Mouse (Mus musculus) hindbrain, embryonic 15.5 days (tissue): ENCODE results near the gene Rpl18a. TPM values are rescaled to one million over a fixed set of nuclear protein-coding genes. Genes with fewer than 3 reads are reported as not detected.
A peak's percentile ranks its signal among the peaks of the same experiment; 100 is the strongest.

Experiments used
- ATAC-seq: fragments of 200-750 bp; cut with Nextera tagmentation; 2 replicates; pipeline ENCODE4 v1.8.0; 2017; ENCODE audit warnings: low read depth, moderate number of reproducible peaks, moderate TSS enrichment; ENCODE audit not compliant: low FRiP score
- H3K27ac ChIP-seq: fragments of 300-500 bp; sonication (generic); replicated peaks from 2 replicates; pipeline ENCODE4 v1.5.1; 2015; ENCODE audit warnings: mild to moderate bottlenecking, inconsistent platforms
- H3K27me3 ChIP-seq: fragments of 300-500 bp; sonication (generic); 2 replicates; pipeline ENCODE4 v1.6.1; 2015; ENCODE audit warnings: control low read depth, inconsistent platforms
- H3K36me3 ChIP-seq: fragments of 300-500 bp; sonication (generic); 2 replicates; pipeline ENCODE4 v1.6.1; 2015; ENCODE audit warnings: control low read depth, inconsistent platforms
- H3K4me1 ChIP-seq: fragments of 300-500 bp; sonication (generic); replicated peaks from 2 replicates; pipeline ENCODE4 v1.6.1; 2015; ENCODE audit warnings: control low read depth, inconsistent platforms
- H3K4me2 ChIP-seq: fragments of 300-500 bp; sonication (generic); 2 replicates; pipeline ENCODE4 v1.6.1; 2015; ENCODE audit warnings: moderate library complexity, mild to moderate bottlenecking, inconsistent platforms
- H3K4me3 ChIP-seq: fragments of 300-500 bp; sonication (generic); 2 replicates; pipeline ENCODE4 v1.5.1; 2015; ENCODE audit warnings: mild to moderate bottlenecking, inconsistent platforms
- H3K9ac ChIP-seq: fragments of 300-500 bp; sonication (generic); 2 replicates; pipeline ENCODE4 v1.6.1; 2015; ENCODE audit warnings: inconsistent platforms
- H3K9me3 ChIP-seq: fragments of 300-500 bp; sonication (generic); 2 replicates; pipeline ENCODE4 v1.6.1; 2016; ENCODE audit warnings: control low read depth, inconsistent platforms
- WGBS: fragments of 180-500 bp; shearing (Covaris S2); methylation state at CpG from one replicate; pipeline ENCODE4 v1.1.7; 2015; 5-methylcytosine and 5-hydroxymethylcytosine counted together
- polyA plus RNA-seq: library from polyadenylated mRNA; unstranded; fragments of >200 nt; fragmentation: Nextera tagmentation; extraction: Ambion mirVana; gene quantifications from 2 replicates; pipeline ENCODE4 v1.2.1, GENCODE M21; 2015

The Rpl18a gene
- polyA plus RNA-seq, 1 experiment from 2014 or later, result 2,082 TPM

DNA sequence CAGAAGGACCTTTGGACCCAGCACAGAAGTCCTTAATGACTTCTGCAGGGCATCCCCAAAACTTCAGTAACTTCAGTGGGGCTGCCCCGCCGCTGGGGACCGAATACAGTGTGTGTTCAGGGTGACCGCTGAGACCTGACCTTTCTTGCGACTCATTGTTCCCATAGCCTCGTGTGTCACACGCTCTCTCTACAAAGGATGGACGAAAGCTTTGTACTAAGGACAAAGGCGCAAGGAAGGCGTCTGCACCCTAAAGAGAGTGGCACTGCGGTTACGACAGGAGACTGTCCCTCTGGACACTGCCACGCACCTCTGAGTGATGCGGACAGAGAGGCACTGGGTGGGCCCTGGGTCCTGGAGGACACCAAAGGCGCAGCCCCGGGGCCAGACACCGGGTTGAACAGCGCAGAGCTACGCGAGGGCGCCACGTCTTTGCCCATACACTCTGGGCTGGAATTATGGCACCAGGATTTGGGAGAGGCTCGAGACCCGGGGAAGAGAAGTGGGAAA, 32.4 kb downstream of the Rpl18a start:
- Histone ChIP-seq H3K4me2 (peak overlapping the region; percentile 94), H3K4me3 (peak overlapping the region; percentile 48), H3K27ac (peak overlapping the region; percentile 95), H3K9ac (peak overlapping the region; percentile 56), H3K27me3 (no peaks in the 10 kb centered on the region), H3K36me3 (peaks cover 6% of the 10 kb centered on the region; the same call in 1 of the 2 replicates), H3K9me3 (no peaks in the 10 kb centered on the region), H3K4me1 (peaks cover 70% of the 10 kb centered on the region)
- peak; percentile 17 for ATAC-seq
- under 1% methylated on average over 24 of the region's 24 CpGs for WGBS

DNA sequence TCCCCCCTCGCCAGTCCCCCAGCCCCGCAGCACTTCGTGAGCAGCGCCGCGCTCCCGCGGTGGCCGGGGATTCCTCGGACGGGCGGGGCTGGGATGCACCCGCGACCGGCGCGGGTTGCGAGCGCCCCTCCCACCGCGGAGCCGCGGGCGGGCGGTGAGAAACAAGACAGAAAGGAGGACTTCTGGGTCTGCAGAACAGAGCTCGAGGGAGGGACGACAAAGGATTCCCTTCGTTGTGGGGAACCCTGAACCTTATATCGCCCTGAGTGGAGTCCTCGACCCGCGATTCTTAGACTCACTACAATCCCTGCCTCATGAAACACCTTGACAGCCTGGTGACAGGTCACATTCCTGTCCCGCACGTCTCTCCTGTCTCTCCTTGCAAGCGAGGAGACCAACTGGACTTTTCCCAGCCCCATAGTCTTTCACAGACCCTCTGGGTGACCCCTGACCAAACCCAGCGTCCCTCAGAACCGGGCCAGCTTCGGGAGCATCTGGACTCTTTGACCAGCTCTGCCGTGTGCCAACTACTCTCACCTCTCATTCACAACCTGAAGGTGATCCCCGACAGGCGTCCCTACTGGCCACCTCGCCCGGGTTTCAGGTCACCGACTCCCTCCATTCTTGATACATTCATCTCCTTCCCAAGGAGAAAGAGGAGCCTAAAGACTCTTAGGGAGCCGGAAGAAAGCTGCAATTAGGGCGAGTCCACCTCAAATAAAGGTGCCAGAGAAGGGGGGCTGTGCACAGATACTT, 33.1 kb downstream of the Rpl18a start:
- Histone ChIP-seq H3K9me3 (no peaks in the 10 kb centered on the region), H3K36me3 (peaks cover 6% of the 10 kb centered on the region; the same call in 1 of the 2 replicates), H3K4me2 (peak overlapping the region; percentile 94), H3K27me3 (no peaks in the 10 kb centered on the region), H3K9ac (peak overlapping the region; percentile 56), H3K4me1 (peaks cover 64% of the 10 kb centered on the region), H3K4me3 (peak overlapping the region; percentile 48), H3K27ac (peak overlapping the region; percentile 95)
- ATAC-seq, result no peak
- WGBS, result under 1% methylated on average over 46 of the region's 46 CpGs

DNA sequence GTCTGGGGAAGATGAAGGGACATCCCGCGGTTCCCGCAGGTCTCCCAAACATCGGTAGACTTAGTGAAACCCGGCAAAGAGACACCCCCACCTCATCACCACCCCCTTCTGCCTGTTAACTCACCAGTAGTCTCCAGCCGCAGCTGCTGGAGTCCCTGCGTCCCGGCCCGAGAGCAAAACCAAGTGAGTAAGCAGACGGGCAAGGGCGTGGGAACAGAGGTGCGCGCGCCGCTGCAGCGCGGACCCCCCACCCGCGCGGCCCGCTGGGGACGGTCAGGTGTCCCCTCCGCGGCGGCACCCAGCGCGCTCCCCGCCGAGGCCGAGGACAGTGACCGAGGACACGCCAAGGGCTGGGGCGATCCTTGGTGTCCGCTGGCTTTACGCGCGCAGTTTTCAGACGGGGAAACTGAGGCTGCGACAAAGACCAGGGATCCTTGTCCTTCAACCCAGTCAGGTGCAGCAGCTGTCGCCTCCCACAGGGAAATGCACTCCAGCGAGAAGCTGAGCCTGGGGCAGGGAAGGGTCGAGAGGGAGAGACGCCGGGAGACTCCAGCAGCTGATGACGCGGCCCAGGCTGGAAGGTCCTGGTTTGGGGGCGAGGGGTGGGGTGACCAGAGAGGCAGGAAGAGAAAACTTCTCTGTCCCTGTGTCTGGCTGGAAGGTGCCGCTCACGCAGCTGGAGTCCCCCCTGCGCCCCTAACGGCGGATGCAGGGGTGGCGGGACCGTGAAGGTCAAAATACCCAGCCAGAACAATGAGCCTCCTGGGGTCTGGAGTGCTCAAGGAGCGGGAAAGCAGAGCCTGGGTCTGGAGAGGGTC, 34.2 kb downstream of the Rpl18a start, which contains the start of gene Kcnn1:
Gene Kcnn1 (minus strand): TSS at position 435 of the 818 bp plus-strand sequence.
- no peaks in the 10 kb centered on the region for H3K9me3 ChIP-seq
- H3K27ac ChIP-seq, result peak within 1 kb of the TSS; percentile 95
- H3K4me2 ChIP-seq, result peak within 1 kb of the TSS; percentile 94
- H3K9ac ChIP-seq, result peak within 1 kb of the TSS; percentile 56
- WGBS, result under 1% methylated on average over 55 of the region's 55 CpGs
- no peak for ATAC-seq
- peak within 1 kb of the TSS; percentile 48 for H3K4me3 ChIP-seq
- no peaks in the 10 kb centered on the region for H3K27me3 ChIP-seq
- H3K4me1 ChIP-seq, result peaks cover 56% of the 10 kb centered on the region
- peaks cover 5% of the 10 kb centered on the region; the same call in 1 of the 2 replicates for H3K36me3 ChIP-seq

DNA sequence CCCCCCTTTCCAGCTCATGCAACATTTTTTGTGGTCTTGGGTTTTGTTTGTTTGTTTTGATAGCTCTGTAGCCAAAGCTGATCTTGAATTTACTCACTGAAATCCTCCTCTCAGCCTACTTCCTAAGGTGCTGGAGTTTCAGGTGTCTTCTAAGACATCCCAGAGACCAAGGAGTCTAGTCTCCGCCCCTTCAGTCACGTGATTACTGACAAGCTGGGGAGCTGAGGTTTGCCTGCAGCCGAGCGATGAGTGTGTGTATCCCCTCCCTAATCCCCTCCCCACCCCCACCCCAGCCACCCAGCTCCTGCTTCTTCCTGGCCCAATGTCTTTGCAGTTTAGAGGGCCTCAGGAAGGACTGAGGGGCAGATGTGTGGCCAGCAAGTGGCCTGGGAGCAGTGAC, 39.7 kb downstream of the Rpl18a start:
- ATAC-seq, result no peak
- Histone ChIP-seq H3K9ac (no peak overlapping the region), H3K4me3 (no peak overlapping the region)

DNA sequence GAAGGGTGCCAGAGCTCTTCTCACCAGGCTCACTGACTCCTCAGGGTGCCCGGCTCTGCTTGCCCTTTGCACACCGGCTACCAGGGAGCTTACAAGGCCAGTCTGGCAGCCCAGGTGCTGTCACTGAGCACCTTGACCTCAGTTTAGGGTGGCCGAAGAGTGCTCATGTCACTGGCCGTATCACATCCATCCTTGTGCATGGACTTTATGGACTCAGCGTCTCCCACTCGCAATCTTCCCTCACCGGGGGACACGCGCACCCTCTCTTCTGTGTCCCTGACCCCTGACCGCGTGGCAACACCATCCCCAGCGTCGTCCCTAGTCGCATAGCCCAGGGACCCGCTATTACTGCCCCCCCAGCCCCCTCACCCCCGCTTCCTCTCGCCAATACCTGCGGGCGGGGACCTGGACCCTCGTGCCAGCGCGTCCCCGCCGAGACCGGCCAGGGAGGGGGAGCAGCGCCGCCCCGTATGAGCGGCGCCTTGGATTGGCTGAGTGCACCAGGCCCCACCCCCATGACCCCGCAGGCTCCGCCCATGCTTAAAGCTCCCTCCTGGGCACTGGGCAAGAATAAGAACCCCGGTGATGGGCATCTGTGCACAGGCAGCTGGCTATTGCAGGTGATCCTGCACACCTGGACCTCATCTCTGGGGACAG, 40.5 kb downstream of the Rpl18a start:
- peak overlapping the region; percentile 53 for H3K4me3 ChIP-seq
- peaks cover 35% of the 10 kb centered on the region for H3K4me1 ChIP-seq
- no peak overlapping the region for H3K27ac ChIP-seq
- peak; percentile 82 for ATAC-seq
- 7% methylated on average over 31 of the region's 33 CpGs for WGBS
- H3K27me3 ChIP-seq, result no peaks in the 10 kb centered on the region
- H3K9ac ChIP-seq, result peak overlapping the region; percentile 53
- H3K9me3 ChIP-seq, result no peaks in the 10 kb centered on the region
- peak overlapping the region; percentile 85 for H3K4me2 ChIP-seq
- no peaks in the 10 kb centered on the region for H3K36me3 ChIP-seq

More for the DNA sequence above, 39.7 kb downstream of the Rpl18a start:
- no peaks in the 10 kb centered on the region for H3K27me3 ChIP-seq
- H3K27ac ChIP-seq, result no peak overlapping the region
- peak overlapping the region; percentile 85 for H3K4me2 ChIP-seq
- no peaks in the 10 kb centered on the region for H3K36me3 ChIP-seq
- no peaks in the 10 kb centered on the region for H3K9me3 ChIP-seq
- H3K4me1 ChIP-seq, result peaks cover 43% of the 10 kb centered on the region
- WGBS, result 14% methylated on average over 4 of the region's 4 CpGs

DNA sequence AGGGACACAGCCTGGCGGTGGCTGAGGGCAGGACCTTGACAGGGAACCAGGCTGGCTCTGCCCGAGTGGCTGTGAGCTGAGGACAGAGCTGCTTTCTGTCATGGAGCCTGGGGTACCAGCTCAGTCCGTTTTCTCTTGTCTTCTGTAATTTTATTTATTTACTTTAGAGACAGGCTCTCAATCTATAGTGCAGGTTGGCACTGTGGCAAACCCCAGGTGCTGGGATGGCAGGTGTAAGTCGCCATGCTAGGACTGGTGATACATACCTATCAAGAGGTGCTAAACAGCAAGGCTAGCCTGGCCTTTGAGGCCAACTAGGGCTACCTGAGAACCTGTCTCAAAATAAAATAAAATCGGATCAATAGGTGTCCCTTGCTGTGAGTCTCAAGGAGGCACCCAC, 41.2 kb downstream of the Rpl18a start:
- Histone ChIP-seq H3K4me3 (no peak overlapping the region), H3K9ac (no peak overlapping the region), H3K9me3 (no peaks in the 10 kb centered on the region), H3K27ac (no peak overlapping the region), H3K27me3 (no peaks in the 10 kb centered on the region), H3K36me3 (no peaks in the 10 kb centered on the region), H3K4me1 (peaks cover 31% of the 10 kb centered on the region), H3K4me2 (peak overlapping the region; percentile 85)
- 70% methylated on average over 5 of the region's 5 CpGs for WGBS
- no peak for ATAC-seq

DNA sequence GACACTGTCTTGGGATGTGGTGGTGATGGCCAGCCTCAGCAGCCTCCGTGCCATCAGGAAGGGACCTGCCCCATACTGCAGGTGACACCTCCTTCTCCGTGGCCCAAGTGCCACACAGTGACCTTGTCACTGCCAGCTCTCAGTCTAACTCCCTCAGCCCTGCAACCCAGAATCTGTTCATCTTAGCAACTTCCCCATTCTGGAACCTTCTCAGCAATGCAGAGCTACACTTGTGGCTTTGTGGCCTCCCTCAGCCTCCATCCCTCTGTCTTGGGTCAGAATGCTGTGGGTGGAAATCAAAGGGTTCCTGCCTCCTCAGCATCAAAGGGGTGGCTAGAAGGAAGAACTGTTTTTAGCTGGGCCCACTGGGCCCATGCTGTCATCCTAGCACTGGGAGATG, 43.3 kb downstream of the Rpl18a start:
- H3K36me3 ChIP-seq, result no peaks in the 10 kb centered on the region
- no peak overlapping the region for H3K4me2 ChIP-seq
- H3K4me3 ChIP-seq, result no peak overlapping the region
- no peaks in the 10 kb centered on the region for H3K9me3 ChIP-seq
- 97% methylated on average over 2 of the region's 2 CpGs for WGBS
- no peak overlapping the region for H3K27ac ChIP-seq
- H3K4me1 ChIP-seq, result peaks cover 31% of the 10 kb centered on the region
- no peaks in the 10 kb centered on the region for H3K27me3 ChIP-seq
- H3K9ac ChIP-seq, result no peak overlapping the region
- no peak for ATAC-seq

DNA sequence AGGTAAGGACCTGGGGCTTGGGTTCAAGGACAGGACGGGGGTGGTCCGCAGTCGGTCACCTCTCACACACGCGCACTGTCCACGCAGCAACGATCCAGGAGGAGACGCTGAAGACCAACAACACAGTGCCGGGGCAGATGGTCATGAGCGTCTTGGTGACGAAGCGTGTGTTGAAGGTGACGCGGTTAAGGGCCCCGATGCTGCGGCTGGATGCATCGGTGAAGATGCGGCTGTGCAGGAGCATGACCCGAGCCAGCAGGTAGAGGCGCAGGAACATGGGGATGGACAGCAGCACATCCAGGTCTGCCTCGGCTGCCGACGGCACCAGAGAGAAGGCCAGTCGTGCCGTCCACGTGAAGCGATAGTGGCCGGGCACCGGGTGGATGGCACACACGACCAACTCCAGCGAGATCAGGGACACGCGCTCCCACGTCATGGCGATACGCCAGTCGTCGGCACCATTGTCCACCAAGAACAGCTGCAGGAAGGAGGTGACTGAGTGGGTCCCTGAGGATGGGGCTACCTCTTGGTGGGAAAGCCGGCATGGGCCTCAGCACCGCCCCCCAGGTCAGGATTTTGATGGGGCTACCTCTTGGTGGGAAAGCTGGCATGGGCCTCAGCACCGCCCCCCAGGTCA, 44.5 kb downstream of the Rpl18a start:
- Histone ChIP-seq H3K36me3 (no peaks in the 10 kb centered on the region), H3K9me3 (no peaks in the 10 kb centered on the region), H3K4me3 (no peak overlapping the region), H3K4me1 (peaks cover 25% of the 10 kb centered on the region), H3K9ac (no peak overlapping the region), H3K27ac (no peak overlapping the region), H3K4me2 (no peak overlapping the region), H3K27me3 (no peaks in the 10 kb centered on the region)
- WGBS, result 93% methylated on average over 41 of the region's 41 CpGs
- ATAC-seq, result no peak

DNA sequence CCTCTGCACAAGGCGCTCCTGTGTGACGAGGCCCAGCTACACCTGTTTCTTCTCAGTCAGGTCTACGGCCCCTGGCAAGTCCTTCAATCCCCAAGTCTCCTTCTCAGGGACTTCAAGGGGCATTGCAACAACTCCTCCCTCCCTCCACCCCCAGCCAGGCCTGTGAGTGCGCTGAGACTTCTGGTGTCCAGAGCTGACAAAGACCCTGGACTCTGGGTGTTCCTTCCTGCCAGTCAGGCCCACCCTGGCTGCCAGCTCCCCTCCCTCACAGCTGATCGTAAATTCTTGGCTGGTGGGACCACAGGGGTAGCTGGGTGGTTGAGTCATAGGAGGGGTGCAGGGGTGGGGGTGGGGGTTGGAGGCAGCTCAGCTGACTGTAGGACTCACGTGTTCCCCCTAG, 45.4 kb downstream of the Rpl18a start:
- WGBS, result 63% methylated on average over 6 of the region's 6 CpGs

DNA sequence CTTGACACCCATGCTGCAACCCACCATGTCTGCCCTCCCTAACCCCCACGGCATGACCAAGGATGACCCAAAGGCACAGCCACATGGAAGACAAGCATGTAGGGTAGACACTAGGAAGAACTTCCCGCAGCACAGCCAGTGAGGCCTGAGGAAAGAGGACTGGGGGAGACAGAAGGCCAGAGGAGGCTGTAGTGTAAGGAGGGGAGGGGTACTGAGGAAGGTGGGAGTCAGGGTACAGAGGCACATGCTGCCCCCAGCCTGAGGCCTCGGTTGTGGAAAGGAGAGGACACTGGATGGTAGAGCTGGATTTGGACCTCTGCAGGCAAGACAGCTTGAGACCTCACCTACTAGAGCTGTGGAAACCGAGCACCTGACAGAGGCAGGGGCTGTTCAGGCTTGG, 46.3 kb downstream of the Rpl18a start:
- Histone ChIP-seq H3K27me3 (no peaks in the 10 kb centered on the region), H3K36me3 (no peaks in the 10 kb centered on the region), H3K4me1 (peaks cover 9% of the 10 kb centered on the region; the same call in 1 of the 2 replicates), H3K4me3 (no peak overlapping the region), H3K4me2 (no peak overlapping the region), H3K9ac (no peak overlapping the region), H3K27ac (no peak overlapping the region), H3K9me3 (no peaks in the 10 kb centered on the region)
- ATAC-seq, result no peak
- WGBS, result 81% methylated on average over 4 of the region's 4 CpGs

More for the DNA sequence above, 45.4 kb downstream of the Rpl18a start:
- H3K27ac ChIP-seq, result no peak overlapping the region
- no peaks in the 10 kb centered on the region for H3K36me3 ChIP-seq
- no peak overlapping the region for H3K4me3 ChIP-seq
- H3K9me3 ChIP-seq, result no peaks in the 10 kb centered on the region
- ATAC-seq, result no peak
- no peaks in the 10 kb centered on the region for H3K27me3 ChIP-seq
- H3K9ac ChIP-seq, result no peak overlapping the region
- H3K4me1 ChIP-seq, result peaks cover 16% of the 10 kb centered on the region
- no peak overlapping the region for H3K4me2 ChIP-seq

DNA sequence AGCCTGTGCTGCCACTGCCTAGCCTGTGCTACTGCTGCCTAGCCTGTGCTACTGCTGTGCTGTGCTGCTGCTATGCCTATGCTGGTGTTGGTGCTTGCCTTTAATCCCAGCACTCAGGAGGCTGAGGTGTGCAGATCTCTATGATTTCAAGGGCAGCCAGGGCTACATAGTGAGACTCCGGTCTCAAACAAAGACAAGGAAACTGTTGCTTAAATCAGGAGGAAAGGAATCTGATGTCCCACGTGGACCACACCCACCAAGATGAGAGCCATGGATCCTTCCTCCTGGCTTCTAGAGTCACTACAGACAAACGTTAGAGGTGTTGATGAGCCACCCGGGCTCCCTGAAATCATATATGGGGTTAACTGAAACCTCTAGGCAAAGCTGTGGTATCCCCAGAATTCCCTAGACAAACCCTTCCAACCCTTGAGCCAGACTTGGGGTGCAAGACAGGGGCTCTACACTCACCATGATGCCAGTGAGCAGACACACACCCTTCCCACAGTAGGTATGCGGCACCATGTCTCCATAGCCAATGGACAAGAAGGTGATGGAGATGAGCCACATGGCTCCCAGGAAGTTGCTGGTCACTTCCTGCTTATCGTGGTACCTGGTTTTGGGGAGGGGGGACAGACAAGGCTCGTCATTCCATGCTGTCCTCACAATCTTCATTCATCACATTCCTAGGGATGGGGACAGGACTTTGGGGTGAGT, 46.9 kb downstream of the Rpl18a start:
- no peak overlapping the region for H3K4me3 ChIP-seq
- H3K9ac ChIP-seq, result no peak overlapping the region
- H3K9me3 ChIP-seq, result no peaks in the 10 kb centered on the region
- WGBS, result 79% methylated on average over 7 of the region's 7 CpGs
- H3K36me3 ChIP-seq, result no peaks in the 10 kb centered on the region
- no peak overlapping the region for H3K27ac ChIP-seq
- no peak overlapping the region for H3K4me2 ChIP-seq
- H3K4me1 ChIP-seq, result peaks cover 9% of the 10 kb centered on the region; the same call in 1 of the 2 replicates
- ATAC-seq, result no peak
- no peaks in the 10 kb centered on the region for H3K27me3 ChIP-seq
